Mouse (Mus musculus): ENCODE measurements around the gene Tardbp. TPM values are rescaled to one million over a fixed set of nuclear protein-coding genes. Genes with fewer than 3 reads are reported as not detected.

Gene Tardbp
- polyA plus RNA-seq, 1 experiment from 2014 or later: 110 TPM

Other genes starting within 250 kb of the Tardbp start
- gene Ubiad1, start 182.2 kb downstream of the Tardbp start, polyA plus RNA-seq (2015; fragmentation: Nextera tagmentation; extraction: Ambion mirVana): 10.8 and 11.9 TPM in 2 replicates
- gene Mtor, start 178.4 kb downstream of the Tardbp start, polyA plus RNA-seq (2015; fragmentation: Nextera tagmentation; extraction: Ambion mirVana): 7.6 and 9.3 TPM in 2 replicates
- gene Angptl7, start 126.6 kb downstream of the Tardbp start, polyA plus RNA-seq (2015; fragmentation: Nextera tagmentation; extraction: Ambion mirVana): 0.43 and 0.83 TPM in 2 replicates
- 30.3 and 31.4 TPM in 2 replicates for gene Exosc10, start 68.6 kb downstream of the Tardbp start, polyA plus RNA-seq (2015; fragmentation: Nextera tagmentation; extraction: Ambion mirVana)
- 88.3 and 94.2 TPM in 2 replicates for gene Srm, start 35.5 kb downstream of the Tardbp start, polyA plus RNA-seq (2015; fragmentation: Nextera tagmentation; extraction: Ambion mirVana)
- gene Masp2, start 24.5 kb downstream of the Tardbp start, polyA plus RNA-seq (2015; fragmentation: Nextera tagmentation; extraction: Ambion mirVana): 58.7 and 65.9 TPM in 2 replicates
- gene Gm572, start 16.3 kb upstream of the Tardbp start, polyA plus RNA-seq (2015; fragmentation: Nextera tagmentation; extraction: Ambion mirVana): not detected in 2 replicates
- 0.36 and 0.51 TPM in 2 replicates for gene Casz1, start 177.4 kb upstream of the Tardbp start, polyA plus RNA-seq (2015; fragmentation: Nextera tagmentation; extraction: Ambion mirVana)